Mouse (Mus musculus): ENCODE data around the gene Evi5.

Evi5 gene

DNA sequence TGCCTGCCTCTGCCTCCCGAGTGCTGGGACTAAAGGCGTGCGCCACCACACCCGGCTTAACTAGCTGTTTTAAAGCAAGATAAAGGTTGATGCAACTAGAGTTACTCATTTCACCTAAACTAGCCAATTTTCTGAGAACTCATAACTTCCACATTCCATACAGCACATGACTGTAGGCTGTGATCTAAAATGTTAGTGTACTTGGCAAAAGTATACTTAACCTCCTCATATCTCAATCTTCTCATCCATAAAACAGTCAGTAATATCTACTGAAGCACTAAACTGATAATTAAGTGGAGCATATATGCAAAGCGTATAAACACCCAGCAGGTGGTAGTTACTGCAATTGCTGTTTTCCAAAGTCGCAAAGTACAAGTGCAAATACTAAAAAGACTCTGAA, 1.6 kb downstream of the Evi5 start:
- no peak for DNase-seq (ENCODE audit: extremely low spot score, low spot score)

DNA sequence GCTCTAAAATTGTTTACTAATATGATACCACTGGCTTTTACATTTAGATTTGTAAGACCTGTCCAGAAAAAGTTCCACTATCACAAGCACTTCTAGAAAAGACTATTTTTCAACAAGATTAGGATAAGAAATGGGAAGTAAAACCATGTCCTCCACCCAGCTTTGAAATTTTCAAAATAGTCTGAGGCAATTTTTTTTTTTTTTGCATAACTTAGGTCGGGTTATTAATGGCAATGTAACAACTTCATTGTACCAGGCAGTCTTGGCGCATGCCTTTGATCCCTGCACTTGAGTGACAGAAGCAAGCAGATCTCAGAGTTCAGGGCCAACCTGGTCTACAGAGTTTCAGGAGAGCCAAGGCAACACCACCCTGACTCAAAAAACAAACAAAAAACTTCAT, 5.2 kb downstream of the Evi5 start:
- no peak for DNase-seq (ENCODE audit: extremely low spot score, low spot score)

DNA sequence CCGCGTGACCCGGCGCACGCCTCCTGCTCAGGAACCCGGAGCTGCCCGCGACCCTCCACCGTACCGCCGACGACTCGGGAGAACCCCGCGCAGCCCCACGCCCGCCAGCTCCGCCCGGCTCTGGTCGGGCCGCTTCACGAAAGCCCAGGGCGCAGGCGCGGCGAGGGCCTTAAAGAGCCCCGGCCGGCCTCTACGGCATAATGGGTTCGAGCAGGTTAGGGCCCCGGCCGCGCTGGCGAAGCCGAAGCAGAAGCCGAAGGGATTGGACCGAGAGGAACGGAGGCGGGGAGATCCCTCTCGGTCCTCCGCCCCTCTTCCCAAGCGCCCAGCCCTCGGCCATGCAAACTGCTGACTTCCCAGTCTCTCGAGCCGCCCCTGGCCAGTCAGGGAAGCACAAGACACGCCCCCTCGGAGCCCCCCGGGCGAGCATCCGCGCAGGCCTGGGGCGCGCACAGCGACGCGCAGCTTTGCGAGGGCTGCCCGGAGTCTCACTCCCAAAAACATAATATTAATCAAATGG, 5.9 kb downstream of the Evi5 start:
- peak; percentile 95 for DNase-seq (ENCODE audit: extremely low spot score, low spot score)

DNA sequence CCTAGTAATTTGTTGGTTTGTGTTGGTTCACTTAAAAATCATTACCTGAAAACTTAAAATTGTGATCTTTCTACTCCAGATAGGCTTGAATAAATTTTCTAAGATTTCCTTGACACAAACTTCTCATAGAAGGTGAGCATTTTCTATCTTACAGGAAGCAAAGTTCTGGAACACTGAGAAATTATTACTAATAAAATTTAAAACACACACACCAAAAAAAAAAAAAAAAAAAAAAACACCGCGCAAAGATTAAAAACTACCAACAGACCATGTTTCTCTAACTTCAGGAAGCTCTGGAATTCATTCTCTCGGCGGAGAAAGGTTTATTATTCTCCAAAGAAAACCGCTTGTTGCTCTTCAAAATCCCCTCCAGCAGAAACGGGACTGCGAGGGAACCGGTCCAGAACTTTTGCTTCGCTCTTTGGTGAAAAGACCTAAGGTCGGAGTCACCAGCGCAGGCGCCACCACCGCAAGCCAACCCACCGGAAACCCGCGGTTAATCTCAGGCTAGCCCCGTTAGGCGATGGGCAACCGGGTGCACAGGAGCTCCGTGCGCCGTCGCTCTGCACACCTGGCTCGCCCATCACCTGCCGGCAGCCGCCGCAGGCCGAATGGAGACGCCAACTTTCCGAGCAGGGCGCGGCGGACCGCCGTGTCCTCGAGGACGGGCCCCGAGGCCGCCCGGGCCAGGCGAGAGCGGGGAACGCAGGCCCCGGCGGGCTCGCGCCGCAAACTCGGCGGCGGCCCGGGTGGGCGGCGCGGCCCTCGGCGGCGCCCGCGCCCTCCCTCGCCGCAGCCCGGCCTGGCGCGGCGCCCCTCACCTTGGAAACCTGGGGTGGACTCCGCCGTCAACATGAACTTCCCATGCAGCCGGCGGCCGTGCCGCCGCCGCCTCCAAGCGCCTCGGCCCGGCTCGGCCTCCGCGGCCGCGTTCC, 6.7 kb downstream of the Evi5 start:
- DNase-seq (ENCODE audit: extremely low spot score, low spot score), result peak; percentile 79

DNA sequence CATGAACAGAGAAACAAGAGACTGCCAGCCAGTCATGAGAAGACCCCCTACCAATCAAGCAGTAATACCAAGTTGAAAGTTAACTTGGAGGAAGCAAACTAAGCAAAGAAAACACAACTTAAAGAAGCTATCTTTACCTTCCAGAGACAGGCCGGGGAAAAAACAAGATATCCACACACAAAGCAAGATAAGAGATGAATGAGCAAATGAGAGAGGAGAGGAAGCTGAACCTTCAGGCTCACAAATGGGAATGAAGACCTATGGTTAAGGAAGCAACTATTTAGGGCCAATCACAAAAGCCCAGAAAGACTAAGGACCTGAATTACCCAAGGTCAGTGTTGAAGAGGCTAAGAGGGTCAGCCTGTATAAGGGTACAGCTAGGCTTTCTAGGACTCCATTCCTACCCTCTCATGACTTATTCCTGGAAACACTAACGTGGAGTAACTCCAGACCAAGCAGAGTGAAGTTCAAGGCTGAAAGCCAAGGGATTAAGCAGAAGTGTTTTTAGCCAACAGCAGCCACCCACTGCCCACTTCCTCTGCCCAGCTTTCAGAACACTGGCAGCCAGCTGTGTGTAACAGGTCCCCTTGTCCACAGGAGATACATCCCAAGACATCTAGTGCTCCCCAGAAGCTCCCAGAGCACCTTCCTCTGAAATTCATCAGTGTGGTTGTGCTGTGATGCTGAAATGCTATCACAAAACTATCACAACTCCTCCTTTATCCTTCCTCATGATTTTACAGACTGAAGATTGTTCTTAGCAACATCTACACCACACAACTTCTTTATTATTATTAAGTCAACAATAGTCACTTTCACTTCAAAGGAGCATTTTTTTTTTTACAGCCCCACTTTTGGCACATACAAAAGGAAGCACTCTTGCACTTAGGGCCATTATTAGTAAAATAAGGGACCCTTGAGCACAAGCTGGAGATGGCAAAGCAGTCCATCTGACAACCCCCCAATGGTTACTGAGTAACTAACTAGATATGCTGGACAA, 8.5 kb downstream of the Evi5 start:
- DNase-seq (ENCODE audit: extremely low spot score, low spot score), result no peak

DNA sequence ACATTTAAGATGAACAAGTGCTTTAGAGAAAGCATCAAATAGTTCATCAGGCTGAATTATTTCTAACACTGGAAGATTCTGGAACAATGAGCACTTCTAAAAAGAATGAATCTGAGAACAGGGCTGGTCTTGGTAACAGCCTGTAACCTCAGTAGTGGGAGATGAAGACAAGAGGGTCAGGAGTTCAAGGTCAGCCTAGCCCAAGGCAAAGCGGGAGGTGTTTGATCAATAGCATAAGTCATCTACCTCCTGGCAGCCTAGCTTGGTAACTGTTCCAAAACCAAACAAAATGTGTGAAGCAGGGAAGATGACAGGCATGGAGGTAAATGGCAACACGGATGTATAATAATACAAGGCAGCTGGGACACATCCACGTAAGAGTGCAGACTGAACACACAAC, 10.9 kb downstream of the Evi5 start:
- DNase-seq (ENCODE audit: extremely low spot score, low spot score), result no peak

DNA sequence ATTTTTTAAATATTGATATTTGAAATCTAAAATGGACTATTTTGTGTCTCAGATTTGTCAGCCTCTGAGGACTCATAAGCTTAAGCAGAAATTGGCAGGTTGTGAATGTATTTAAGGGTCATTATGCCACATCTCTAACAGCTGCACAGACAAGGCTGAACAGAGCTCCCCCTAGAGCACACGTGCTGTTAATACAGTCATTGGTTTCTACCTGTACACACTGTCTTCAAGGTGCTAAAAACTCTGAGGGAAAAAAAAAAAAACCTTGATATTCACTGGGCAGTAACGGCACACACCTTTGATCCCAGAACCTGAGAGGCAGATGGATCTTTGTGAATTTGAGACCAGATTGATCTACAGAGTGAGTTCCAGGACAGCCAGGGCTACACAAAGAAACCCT, 15.9 kb downstream of the Evi5 start:
- no peak for DNase-seq (ENCODE audit: extremely low spot score, low spot score)

DNA sequence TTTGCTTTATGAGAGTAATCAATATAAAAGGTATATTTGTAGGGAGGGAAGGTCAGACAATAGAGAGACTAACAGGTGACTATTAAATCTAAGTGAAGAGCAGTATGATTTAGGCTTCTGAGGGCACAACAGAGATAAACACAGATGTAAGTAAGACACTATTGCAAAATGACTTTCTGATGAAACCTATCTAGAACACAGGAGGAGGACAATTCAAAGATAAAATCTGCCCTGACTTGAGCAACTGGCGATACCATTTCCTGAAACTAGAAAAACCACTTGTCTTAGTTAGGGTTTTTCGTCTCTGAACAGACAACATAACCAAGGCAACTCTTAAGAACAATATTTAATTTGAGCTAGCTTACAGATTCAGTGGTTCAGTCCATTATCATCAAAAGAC, 19.4 kb downstream of the Evi5 start:
- DNase-seq (ENCODE audit: extremely low spot score, low spot score), result no peak

DNA sequence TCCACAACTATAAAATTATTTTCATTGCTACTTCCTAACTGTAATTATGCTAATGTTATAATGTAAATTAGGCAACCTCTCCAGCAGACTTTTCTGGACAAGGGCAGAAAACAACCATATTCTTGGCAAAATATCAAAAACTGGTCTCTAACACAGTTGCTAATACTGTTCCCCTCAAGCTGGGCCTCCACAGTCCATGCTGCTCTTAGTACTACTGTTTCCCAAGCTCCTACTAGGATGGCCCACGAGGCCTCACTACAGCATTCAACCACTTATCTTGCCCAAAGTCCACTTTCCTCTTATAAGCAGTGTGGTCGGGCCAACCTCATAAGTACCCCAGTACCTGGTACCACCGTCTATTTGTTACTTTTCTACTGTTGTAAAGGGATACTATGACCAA, 20.4 kb downstream of the Evi5 start:
- DNase-seq (ENCODE audit: extremely low spot score, low spot score), result no peak

DNA sequence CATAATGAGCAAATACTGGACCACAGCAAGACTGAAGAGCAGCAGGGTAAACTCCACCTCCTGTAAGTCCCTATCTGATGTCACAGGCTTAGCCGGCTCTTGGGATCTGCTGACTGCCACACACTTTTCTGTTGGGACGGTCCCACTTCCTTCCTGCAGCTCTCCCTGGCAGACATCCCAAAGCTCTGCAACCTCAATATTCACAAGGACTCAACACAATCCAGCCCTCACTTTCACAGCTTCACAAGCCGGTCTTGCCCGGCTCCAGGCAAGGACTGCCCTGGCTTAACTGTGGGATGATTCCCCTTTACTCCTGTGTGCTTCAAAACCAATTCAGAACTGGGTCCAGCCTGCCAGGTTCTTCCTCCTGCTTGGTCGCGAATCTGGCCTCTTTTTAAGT, 21.1 kb downstream of the Evi5 start:
- no peak for DNase-seq (ENCODE audit: extremely low spot score, low spot score)

DNA sequence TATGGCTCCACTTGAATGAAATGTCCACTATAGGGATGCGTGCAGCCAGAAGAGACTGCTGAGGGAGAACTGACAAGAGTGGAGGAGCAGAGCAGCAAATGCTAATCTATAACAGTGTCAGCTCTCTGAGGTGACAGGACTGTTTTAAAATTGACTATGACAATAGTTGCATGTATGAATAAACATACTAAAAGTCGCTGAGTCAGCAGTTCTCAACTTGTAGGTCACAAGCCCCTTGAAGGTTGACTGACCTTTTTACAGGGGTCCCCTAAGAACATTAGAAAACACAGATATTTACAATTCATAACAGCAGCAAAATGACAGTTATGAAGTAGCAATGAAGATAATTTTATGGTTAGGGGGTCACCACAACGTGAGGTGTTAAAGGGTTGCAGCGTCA, 25.9 kb downstream of the Evi5 start:
- no peak for DNase-seq (ENCODE audit: extremely low spot score, low spot score)

DNA sequence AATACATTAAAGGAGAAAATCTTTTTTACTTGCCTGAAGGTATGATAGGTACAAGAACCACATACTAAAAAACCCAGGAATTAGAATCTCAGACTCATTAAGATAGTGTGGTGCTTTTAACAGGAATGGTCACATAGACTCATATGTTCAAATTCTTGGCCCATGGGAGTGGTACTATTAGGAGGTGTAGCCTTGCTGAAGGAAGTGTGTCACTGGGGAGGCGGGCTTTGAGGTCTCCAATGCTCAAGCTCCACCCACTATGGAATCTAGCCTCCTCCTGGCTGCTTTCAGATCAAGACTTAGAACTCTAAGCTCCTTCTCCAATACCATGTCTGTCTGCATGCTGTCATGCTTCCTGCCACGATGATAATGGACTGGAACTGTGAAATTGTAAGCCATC, 27.1 kb downstream of the Evi5 start:
- no peak for DNase-seq (ENCODE audit: extremely low spot score, low spot score)

DNA sequence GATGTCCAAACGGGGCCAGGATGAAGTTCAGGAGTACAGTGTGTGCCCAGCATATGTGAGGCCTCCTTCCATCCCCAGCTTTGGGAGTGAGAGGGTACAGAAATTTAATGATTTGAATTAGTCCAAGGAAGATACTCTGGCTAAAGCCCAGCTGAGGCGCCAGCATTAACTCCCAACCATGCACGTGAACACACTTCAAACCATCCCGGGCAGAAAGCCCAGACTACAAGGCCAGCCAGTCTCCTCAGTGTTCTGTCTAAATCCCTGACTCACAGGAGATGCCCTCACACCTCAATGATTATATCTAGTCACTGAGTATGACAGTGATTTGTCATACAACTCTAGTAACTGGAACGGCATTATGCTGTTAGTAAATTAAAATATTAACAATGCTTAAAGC, 27.6 kb downstream of the Evi5 start:
- DNase-seq (ENCODE audit: extremely low spot score, low spot score), result no peak

DNA sequence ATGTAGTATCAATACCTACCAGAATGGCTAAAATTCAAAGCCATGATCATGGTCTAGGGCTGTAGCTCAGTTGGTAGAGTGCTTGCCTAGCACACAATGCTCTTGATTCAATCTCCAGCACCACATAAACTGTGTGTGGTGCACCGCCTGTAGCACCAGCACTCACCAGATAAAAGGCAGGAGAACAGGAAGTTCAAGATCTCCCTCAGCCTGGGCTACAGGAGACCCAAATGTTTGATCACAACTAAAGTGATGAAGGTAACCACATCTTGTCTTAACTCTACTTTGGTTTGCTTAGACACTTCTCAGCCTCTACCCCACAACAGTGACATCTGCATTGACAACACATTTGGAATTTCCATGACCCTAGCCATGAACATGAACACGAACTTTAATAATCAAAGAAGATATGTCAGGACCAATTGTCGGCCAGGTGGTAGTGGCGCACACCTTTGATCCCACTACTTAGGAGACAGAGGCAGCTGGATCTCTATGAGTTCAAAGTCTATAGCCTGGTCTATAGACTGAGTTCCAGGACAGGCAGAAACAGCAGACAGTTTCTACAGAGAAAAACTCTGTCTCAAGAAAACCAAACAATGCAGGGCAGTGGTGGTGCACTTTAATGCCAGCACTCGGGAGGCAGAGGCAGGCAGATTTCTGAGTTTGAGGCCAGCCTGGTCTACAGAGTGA, 34.2 kb downstream of the Evi5 start:
- DNase-seq (ENCODE audit: extremely low spot score, low spot score), result no peak

DNA sequence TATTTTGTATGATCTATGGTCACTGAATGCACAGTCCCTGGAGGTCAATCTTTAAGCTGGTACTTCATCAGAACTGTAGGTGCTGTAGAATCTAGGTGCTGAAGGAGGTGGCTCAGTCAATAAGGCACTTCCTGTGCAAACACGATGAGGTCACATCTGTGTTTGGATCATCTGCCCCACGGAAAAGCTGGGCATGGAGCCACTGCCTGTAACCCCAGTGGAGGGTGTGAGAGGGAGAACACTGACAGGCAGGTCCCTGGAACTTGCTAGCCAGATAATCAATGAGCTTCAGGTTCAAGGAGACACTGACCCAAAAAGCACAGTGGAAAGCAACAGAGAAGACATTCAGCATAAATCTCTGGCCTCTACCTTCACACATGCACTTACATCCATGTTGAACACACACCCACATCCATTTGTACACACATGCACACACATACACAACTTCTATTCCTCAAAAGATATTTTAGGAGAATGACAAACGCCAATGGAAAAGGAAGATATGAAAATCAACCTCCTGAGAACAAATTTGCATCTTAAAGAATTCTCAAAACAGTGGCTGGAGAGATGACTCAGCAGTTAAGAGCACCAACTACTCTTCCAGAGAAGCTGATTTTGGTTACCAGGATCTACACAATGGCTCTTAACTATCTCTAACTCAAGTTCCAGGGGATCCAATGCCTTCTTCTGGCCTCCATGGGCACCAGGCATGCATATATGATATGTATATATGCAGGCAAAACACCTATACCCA, 35.8 kb downstream of the Evi5 start:
- DNase-seq (ENCODE audit: extremely low spot score, low spot score), result no peak

DNA sequence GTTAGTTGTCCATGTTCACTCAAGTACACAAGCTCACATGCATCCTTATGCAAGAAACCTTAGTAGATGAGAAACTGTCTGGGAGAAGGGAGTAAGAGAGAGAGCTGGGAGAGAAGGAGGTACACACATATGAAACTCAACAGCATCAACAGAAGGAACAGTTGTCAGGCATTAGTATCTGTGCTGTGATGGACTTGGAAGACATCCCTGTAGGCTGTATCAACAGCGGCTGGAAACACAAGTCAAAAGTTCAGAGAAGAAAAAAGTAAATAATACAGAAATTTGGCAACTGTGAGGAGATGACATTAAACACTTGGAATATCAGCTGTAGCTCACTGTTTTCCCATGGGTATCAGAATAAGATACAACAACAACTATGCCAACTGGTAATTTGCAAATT, 40.6 kb downstream of the Evi5 start:
- DNase-seq (ENCODE audit: extremely low spot score, low spot score), result no peak

DNA sequence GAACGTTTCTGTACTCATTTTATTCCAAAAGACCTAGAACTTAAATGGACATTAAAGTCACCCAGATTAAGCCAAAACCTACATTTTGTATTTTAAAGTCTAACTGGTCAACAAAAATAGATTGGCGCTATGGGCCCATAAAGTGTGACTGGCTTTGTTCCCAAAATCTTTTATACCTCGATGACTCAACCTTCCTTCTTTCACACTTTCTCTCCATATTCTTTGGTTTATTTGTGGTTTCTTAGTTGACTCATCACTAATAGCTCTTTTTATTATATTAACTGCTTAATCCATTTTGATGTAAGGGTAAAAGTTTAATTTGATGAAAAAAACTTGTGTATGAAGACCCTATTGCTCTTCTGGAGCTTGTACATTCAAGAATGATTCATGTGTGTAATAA, 43.6 kb downstream of the Evi5 start:
- DNase-seq (ENCODE audit: extremely low spot score, low spot score), result no peak

DNA sequence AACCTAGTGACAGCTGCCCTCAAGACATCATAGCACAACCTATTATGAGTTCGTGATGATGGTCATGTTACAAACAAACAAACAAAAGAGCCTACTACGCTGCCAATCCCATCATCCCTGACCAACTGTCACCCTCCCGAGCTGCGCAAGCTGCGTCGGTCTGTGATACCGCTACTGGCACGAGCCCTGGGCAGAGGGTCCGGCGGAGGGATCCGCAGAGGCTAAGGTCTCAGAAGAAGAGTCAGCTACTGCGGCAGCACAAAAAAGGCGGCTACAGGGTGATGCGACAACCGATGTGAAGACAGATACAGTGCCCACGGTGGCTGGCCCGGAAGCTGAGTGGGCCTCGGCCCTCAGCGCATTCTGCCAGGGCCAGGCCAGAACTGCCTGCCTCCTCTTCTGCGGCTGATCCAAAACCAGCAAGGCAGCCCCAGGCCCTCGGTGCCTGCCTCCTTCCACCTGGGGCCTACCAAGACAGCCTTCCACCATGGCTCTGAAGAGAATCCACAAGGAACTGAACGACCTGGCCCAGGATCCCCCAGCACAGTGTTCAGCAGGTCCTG, 44.8 kb downstream of the Evi5 start, which contains the start of gene Ube2d2b:
Gene Ube2d2b (plus strand): TSS at position 102 of the 563 bp plus-strand sequence.
- no peak for DNase-seq (ENCODE audit: extremely low spot score, low spot score)

DNA sequence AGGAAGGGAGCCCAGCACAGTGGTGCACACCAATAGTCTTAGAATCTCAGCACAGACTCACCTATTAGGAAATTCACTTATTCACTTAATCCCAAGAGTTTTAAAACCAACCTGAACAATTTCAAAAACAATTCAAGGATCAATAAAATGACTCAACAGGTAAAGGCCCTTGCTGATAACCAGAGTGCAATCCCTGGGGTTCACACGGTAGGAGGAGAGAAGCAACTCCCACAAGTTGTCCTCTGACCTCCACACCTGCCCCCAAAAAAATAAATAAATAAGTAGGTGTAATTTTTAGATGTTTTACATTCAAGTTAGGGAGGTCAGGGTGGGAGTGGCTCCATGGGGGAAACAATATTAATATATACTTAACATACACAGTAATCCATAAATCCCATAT, 52.4 kb downstream of the Evi5 start:
- DNase-seq (ENCODE audit: extremely low spot score, low spot score), result no peak

DNA sequence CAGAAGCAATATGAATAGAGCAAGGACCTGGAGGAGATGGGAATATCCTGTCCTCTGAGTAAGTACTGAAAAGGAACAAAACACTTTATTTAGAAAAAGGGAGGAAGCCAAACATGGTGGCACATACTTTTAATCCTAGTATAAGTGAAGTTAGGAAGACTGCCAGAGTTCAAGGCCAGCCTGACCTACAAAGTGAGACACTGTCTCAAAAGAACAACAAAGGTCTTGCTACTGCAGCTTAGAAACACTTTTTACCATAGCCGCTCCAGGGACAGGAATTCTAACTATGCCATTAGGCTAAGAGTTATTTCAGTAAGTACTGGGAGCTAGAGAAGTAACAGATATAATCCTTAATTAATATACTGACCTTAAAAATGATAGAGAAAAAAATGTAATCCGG, 60.3 kb downstream of the Evi5 start:
- DNase-seq (ENCODE audit: extremely low spot score, low spot score), result no peak

Measured in neural tube, embryonic 10.5 days (tissue).